Mouse (Mus musculus): ENCODE data around the gene Phc1.

DNA sequence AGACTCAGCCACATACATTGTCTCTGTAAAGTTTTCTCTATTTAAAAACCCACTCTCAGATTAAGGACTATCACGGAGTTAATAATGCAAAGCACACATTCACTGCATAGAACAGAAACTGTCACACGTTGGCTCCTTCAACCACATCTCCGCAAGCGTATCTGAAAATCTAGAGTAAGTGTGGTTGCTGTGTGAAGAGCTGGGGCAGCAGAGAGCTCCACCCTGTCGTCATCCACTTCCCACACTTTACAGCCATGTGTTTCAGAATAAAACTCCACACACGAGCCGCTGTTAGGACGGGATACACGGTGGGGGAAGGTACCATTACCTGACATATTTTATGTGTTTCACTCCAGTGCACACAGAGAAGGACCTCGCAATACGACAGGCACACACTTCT, 70.2 kb downstream of the Phc1 start:
- TF ChIP-seq CTCF (IDR thresholded peaks at IDR 0.05; ENCODE audit: borderline replicate concordance, insufficient read depth, low read depth, low read length) (no peak), POLR2A (IDR thresholded peaks at IDR 0.05; ENCODE audit: borderline replicate concordance, insufficient read depth, low read length) (no peak)

All from cerebellum, adult 2 months (tissue).